Mouse (Mus musculus) midbrain, embryonic 15.5 days (tissue): ENCODE measurements at regions not wholly inside any gene's neighbourhood (a gene's known extent, or its start where the extent isn't known, plus 50 kb on each side); places are given as distances from the start of the nearest gene placed in this dataset.

Experiments used
- ATAC-seq: fragments of 200-750 bp; cut with Nextera tagmentation; replicated peaks from 2 replicates; pipeline ENCODE4 v1.8.0; 2017; ENCODE audit warnings: moderate TSS enrichment
- H3K27ac ChIP-seq: fragments of 300-500 bp; sonication (generic); 2 replicates; pipeline ENCODE4 v1.5.1; 2015; ENCODE audit warnings: mild to moderate bottlenecking, inconsistent platforms
- H3K27me3 ChIP-seq: fragments of 300-500 bp; sonication (generic); replicated peaks from 2 replicates; pipeline ENCODE4 v1.6.1; 2015; ENCODE audit warnings: inconsistent platforms
- H3K36me3 ChIP-seq: fragments of 300-500 bp; sonication (generic); replicated peaks from 2 replicates; pipeline ENCODE4 v1.6.1; 2015; ENCODE audit warnings: inconsistent platforms
- H3K4me1 ChIP-seq: fragments of 300-500 bp; sonication (generic); 2 replicates; pipeline ENCODE4 v1.6.1; 2015; ENCODE audit warnings: inconsistent platforms
- H3K4me2 ChIP-seq: fragments of 300-500 bp; sonication (generic); 2 replicates; pipeline ENCODE4 v1.6.1; 2015; ENCODE audit warnings: inconsistent platforms, mild to moderate bottlenecking, moderate library complexity
- H3K4me3 ChIP-seq: fragments of 300-500 bp; sonication (generic); 2 replicates; pipeline ENCODE4 v1.5.1; 2015; ENCODE audit warnings: mild to moderate bottlenecking, inconsistent platforms
- H3K9ac ChIP-seq: fragments of 300-500 bp; sonication (generic); 2 replicates; pipeline ENCODE4 v1.6.1; 2015; ENCODE audit warnings: mild to moderate bottlenecking, inconsistent platforms
- H3K9me3 ChIP-seq: fragments of 300-500 bp; sonication (generic); 2 replicates; pipeline ENCODE4 v1.6.1; 2016; ENCODE audit warnings: inconsistent platforms
- WGBS: fragments of 180-500 bp; shearing (Covaris S2); methylation state at CpG from one replicate; pipeline ENCODE4 v1.1.7; 2015; ENCODE audit warnings: mixed read lengths; 5-methylcytosine and 5-hydroxymethylcytosine counted together

- ATAC-seq: peak; percentile 71; the same call in 1 of the 2 replicates
- H3K4me2 ChIP-seq: no peak overlapping the region
These were observed 194.5 kb upstream of the Paip1 start for GRCm38 (mm10) chr13:119233869-119234268.

GRCm38 (mm10) chr13:119242358-119242757 lies 186.0 kb upstream of the Paip1 start:
- no peaks in the 10 kb centered on the region for H3K27me3 ChIP-seq
- no peak overlapping the region for H3K27ac ChIP-seq
- no peaks in the 10 kb centered on the region for H3K36me3 ChIP-seq
- no peak overlapping the region for H3K4me2 ChIP-seq
- 48% methylated on average over 3 of the region's 3 CpGs for WGBS
- H3K4me3 ChIP-seq: no peak overlapping the region
- ATAC-seq: no peak
- H3K9me3 ChIP-seq: no peaks in the 10 kb centered on the region
- H3K4me1 ChIP-seq: no peaks in the 10 kb centered on the region
- no peak overlapping the region for H3K9ac ChIP-seq

More at GRCm38 (mm10) chr13:119233869-119234268, 194.5 kb upstream of the Paip1 start:
- no peak overlapping the region for H3K9ac ChIP-seq
- H3K27me3 ChIP-seq: no peaks in the 10 kb centered on the region
- no peaks in the 10 kb centered on the region for H3K9me3 ChIP-seq
- no peaks in the 10 kb centered on the region for H3K36me3 ChIP-seq
- WGBS: 83% methylated on average over 3 of the region's 3 CpGs
- no peak overlapping the region for H3K27ac ChIP-seq
- no peak overlapping the region for H3K4me3 ChIP-seq
- H3K4me1 ChIP-seq: no peaks in the 10 kb centered on the region

DNA sequence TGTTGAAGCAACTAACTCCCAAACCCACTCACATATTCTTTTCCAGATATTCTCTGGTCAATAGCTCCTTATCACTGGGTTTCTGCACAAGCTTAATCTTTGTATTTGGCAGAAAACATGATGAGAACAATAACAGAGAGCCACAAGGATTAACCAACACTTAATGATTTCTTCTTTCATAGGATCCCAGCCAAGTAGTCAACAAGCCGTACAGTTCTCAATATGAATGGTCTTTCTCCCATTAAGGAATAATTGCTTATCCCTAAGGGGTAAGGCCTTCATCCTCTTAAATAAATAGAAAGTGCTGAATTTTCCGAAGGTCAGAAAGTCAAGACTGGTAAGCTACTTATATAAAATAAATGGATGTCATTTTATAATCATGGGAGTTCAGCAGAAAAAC lies 181.3 kb upstream of the Paip1 start:
- 78% methylated on average over 2 of the region's 2 CpGs for WGBS
- no peak for ATAC-seq
- no peak overlapping the region for H3K27ac ChIP-seq

DNA sequence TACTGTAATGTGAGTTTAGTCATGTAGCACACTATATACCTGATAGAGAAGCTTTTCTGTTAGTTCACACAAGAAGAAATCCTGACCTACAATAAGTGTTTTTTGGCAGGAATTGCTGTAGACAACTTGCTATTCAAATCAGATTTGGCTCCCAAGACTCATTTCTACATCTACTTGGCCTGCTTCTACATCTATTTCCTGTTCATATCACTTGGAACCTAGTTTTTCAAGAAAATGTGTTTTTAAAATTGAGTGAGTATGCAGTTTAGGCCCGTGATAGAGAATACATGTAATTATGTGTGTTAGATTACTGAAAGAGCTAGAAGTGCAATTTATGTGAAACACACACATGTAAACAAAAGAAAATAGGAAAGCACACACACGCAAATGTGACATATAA lies 176.4 kb upstream of the Paip1 start:
- H3K9me3 ChIP-seq: no peaks in the 10 kb centered on the region
- H3K4me3 ChIP-seq: no peak overlapping the region
- H3K4me2 ChIP-seq: no peak overlapping the region
- H3K9ac ChIP-seq: no peak overlapping the region
- ATAC-seq: no peak
- H3K4me1 ChIP-seq: no peaks in the 10 kb centered on the region
- no peaks in the 10 kb centered on the region for H3K36me3 ChIP-seq
- no peak overlapping the region for H3K27ac ChIP-seq
- 93% methylated on average over 2 of the region's 2 CpGs for WGBS
- no peaks in the 10 kb centered on the region for H3K27me3 ChIP-seq

More for the DNA sequence above, 181.3 kb upstream of the Paip1 start:
- no peak overlapping the region for H3K4me3 ChIP-seq
- H3K4me2 ChIP-seq: no peak overlapping the region
- H3K9ac ChIP-seq: no peak overlapping the region
- H3K9me3 ChIP-seq: no peaks in the 10 kb centered on the region
- no peaks in the 10 kb centered on the region for H3K36me3 ChIP-seq
- no peaks in the 10 kb centered on the region for H3K27me3 ChIP-seq
- H3K4me1 ChIP-seq: no peaks in the 10 kb centered on the region

DNA sequence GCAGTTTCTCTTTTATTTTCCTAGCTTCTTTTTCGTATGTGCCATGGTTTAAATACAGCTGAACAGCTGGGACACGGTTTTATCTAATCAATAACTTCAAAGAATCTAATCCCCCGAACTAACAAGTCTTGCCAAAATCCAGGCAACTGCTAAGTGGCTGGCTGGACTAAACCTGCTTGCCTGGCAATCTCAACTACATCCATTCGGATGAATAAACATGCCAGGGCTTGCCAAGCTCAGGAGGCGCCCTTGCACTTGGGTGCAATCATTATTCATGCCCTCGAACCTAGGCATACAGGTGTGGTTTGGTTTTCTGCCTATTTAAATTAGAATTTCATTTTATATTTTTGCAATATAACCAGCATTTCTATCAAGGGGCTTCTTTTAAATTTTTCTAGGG lies 172.1 kb upstream of the Paip1 start:
- no peak overlapping the region for H3K4me2 ChIP-seq
- ATAC-seq: 0 out of 2 replicates have a peak, but pooled peaks have one; percentile 27
- no peak overlapping the region for H3K4me3 ChIP-seq
- no peak overlapping the region for H3K9ac ChIP-seq
- H3K27ac ChIP-seq: no peak overlapping the region
- H3K27me3 ChIP-seq: no peaks in the 10 kb centered on the region
- H3K4me1 ChIP-seq: no peaks in the 10 kb centered on the region
- 55% methylated on average over 6 of the region's 6 CpGs for WGBS
- H3K36me3 ChIP-seq: no peaks in the 10 kb centered on the region
- H3K9me3 ChIP-seq: no peaks in the 10 kb centered on the region

- Histone ChIP-seq H3K9ac (no peak overlapping the region), H3K27me3 (no peaks in the 10 kb centered on the region), H3K36me3 (no peaks in the 10 kb centered on the region), H3K4me1 (no peaks in the 10 kb centered on the region), H3K27ac (no peak overlapping the region), H3K4me3 (no peak overlapping the region), H3K4me2 (no peak overlapping the region), H3K9me3 (no peaks in the 10 kb centered on the region)
- no peak for ATAC-seq
- 63% methylated on average over 9 of the region's 9 CpGs for WGBS
These were observed 169.9 kb upstream of the Paip1 start for GRCm38 (mm10) chr13:119258515-119258914.

GRCm38 (mm10) chr13:119263561-119263960 lies 164.8 kb upstream of the Paip1 start:
- no peak for ATAC-seq
- Histone ChIP-seq H3K36me3 (no peaks in the 10 kb centered on the region), H3K27ac (no peak overlapping the region), H3K4me1 (no peaks in the 10 kb centered on the region), H3K27me3 (no peaks in the 10 kb centered on the region), H3K4me3 (no peak overlapping the region), H3K9me3 (no peaks in the 10 kb centered on the region), H3K4me2 (no peak overlapping the region), H3K9ac (no peak overlapping the region)
- WGBS: 65% methylated on average over 2 of the region's 2 CpGs

- H3K4me2 ChIP-seq: no peak overlapping the region
- no peaks in the 10 kb centered on the region for H3K4me1 ChIP-seq
- H3K36me3 ChIP-seq: no peaks in the 10 kb centered on the region
- H3K9me3 ChIP-seq: no peaks in the 10 kb centered on the region
- no peaks in the 10 kb centered on the region for H3K27me3 ChIP-seq
- no peak overlapping the region for H3K4me3 ChIP-seq
- no peak overlapping the region for H3K27ac ChIP-seq
- no peak overlapping the region for H3K9ac ChIP-seq
- no peak for ATAC-seq
- WGBS: 93% methylated on average over 4 of the region's 4 CpGs
These were observed 160.6 kb upstream of the Paip1 start for GRCm38 (mm10) chr13:119267608-119268300.

DNA sequence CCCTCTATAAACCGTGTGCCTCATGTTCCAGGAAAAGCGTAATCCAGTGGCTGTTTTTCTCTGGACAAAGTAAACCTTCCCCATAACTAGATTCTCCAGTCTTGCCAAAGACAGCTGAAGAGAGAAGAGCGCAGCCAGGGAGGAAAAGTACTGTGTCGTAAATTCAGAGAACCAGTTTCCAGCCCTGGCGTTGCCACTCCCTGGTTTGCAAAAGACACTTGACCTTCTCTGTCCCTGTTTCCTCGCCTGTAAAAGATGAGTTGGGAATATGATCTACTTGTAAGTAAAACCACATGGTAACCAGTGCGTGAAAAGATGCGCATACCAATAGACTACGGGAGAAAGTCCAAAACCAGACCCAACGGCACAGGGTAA lies 160.1 kb upstream of the Paip1 start:
- no peak overlapping the region for H3K4me3 ChIP-seq
- H3K27ac ChIP-seq: no peak overlapping the region
- H3K9me3 ChIP-seq: no peaks in the 10 kb centered on the region
- 92% methylated on average over 10 of the region's 10 CpGs for WGBS
- H3K9ac ChIP-seq: no peak overlapping the region
- no peaks in the 10 kb centered on the region for H3K27me3 ChIP-seq
- H3K36me3 ChIP-seq: no peaks in the 10 kb centered on the region
- no peak for ATAC-seq
- no peaks in the 10 kb centered on the region for H3K4me1 ChIP-seq
- H3K4me2 ChIP-seq: no peak overlapping the region

- Histone ChIP-seq H3K9ac (no peak overlapping the region), H3K27me3 (no peaks in the 10 kb centered on the region), H3K4me2 (no peak overlapping the region), H3K27ac (no peak overlapping the region), H3K9me3 (no peaks in the 10 kb centered on the region), H3K4me3 (no peak overlapping the region), H3K4me1 (no peaks in the 10 kb centered on the region), H3K36me3 (no peaks in the 10 kb centered on the region)
- no peak for ATAC-seq
- WGBS: 91% methylated on average over 4 of the region's 4 CpGs
These were observed 152.9 kb upstream of the Paip1 start for GRCm38 (mm10) chr13:119275500-119275899.

DNA sequence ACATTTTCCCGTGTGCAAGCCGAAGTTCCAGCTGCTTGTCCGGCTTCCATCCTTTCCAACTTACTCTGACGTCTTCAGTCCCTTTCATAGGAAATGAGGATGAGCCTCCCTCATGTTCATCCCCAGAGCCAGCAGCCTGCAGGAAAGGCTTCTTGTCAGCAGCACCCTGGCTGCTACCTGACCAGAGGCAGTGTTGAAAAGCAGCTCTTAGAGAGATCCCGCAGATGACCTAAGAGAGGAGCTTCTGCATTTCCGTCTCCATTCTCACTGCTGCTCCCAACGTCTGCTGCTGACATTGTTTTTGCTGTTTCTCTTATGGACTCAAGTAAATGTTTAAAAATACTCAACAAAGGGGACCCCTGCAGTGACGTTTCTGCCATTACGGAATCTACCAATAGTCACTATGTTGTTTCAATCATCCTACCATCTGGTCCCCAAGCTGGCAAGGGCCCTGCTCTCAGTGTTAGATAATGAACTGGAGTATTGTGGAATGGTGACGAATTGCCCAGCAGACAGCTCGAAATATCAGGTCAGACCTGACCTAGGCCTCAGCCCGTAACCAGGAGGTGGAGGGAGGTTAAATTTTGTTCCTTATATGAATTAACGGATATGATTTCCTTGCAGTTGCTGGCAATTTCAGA lies 151.0 kb upstream of the Paip1 start:
- ATAC-seq: no peak
- H3K4me2 ChIP-seq: no peak overlapping the region
- no peak overlapping the region for H3K4me3 ChIP-seq
- H3K27ac ChIP-seq: no peak overlapping the region
- no peaks in the 10 kb centered on the region for H3K27me3 ChIP-seq
- WGBS: 72% methylated on average over 13 of the region's 13 CpGs
- no peaks in the 10 kb centered on the region for H3K9me3 ChIP-seq
- no peaks in the 10 kb centered on the region for H3K36me3 ChIP-seq
- H3K4me1 ChIP-seq: no peaks in the 10 kb centered on the region
- no peak overlapping the region for H3K9ac ChIP-seq

DNA sequence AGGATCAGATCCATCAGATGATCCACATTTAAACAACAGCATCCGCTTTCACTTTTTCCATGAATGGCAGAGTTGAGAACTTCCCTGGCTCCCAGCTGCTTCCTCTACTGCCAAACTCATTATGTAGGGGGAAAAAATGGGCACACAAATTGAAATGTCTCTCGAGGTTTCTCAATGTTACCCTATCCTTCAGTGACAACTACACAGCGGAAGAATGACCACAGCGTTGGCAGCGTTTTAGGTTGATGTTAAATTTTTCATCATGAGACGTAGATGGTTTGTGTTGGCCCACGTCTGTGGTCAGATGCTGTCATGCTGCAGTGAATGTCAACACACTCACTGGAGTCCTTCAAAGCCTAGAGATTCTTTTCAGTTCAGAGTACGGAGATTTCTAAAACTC lies 149.0 kb upstream of the Paip1 start:
- Histone ChIP-seq H3K4me1 (no peaks in the 10 kb centered on the region), H3K27me3 (no peaks in the 10 kb centered on the region), H3K9me3 (no peaks in the 10 kb centered on the region), H3K36me3 (no peaks in the 10 kb centered on the region), H3K4me3 (no peak overlapping the region), H3K9ac (no peak overlapping the region), H3K4me2 (no peak overlapping the region), H3K27ac (no peak overlapping the region)
- no peak for ATAC-seq
- WGBS: 93% methylated on average over 8 of the region's 8 CpGs

DNA sequence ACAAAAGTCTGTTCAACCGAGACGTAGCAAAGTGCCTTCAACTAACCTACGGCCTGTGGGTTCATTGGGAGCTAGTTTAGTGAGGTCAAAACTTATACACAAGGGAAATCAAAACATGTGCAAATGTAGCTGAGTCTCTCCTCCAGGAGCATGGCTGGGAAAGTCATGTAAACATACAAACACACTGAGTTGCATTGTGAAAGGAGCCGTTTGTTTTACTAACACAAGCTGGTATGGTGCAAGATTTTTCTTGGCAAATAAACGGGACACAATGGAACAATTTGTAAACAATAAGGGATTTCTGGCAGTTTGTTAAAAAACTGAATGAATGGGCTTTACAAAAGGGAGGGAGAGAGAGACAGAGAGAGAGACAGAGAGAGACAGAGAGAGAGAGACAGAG lies 147.8 kb upstream of the Paip1 start:
- 76% methylated on average over 5 of the region's 5 CpGs for WGBS
- Histone ChIP-seq H3K27ac (no peak overlapping the region), H3K36me3 (no peaks in the 10 kb centered on the region), H3K9me3 (no peaks in the 10 kb centered on the region), H3K4me2 (no peak overlapping the region), H3K9ac (no peak overlapping the region), H3K4me1 (no peaks in the 10 kb centered on the region), H3K27me3 (no peaks in the 10 kb centered on the region), H3K4me3 (no peak overlapping the region)
- no peak for ATAC-seq
